ENCODE assay signal across 17 mouse cellular contexts in the genomic region with DNA sequence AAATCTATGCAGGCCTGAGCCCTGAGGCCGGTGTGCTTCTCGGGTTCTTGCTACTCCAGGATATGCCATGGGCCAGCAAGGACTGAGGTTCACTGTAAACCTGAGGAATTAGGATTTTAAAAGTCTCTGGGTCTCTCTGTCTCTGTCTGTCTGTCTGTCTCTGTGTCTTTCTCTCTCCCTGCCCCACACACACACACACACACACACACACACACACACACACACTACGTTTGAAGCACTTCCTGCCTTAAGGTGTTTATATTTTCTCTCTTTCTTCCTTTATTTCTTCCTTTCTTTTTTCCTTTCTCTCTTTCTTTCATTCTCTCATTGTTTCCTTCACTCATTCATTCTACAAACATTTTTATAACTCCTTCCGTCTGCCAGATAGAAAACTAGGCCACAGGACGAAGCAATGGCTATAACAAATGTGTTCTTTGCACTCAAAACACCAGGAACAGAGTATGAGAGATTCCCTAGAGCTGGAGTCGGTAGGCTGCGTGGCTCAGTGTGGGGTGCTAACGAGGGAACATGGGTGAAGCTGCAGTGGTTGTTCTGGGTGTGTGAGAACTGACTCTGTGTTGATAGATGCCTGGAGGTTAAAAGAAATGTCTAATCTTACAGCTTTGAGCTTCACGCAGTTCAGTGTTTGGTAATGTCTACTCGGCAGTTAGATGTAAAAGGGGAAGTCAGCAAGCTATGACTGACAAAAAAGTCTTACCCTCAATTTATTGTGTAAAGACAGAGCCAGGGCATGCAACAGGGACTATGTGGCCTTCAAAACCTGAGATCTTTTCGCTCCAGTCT.
DNase-seq lines count a peak whose midpoint lies in the region; TF ChIP-seq lines count a peak whose summit lies in the region.
"Had no signal": no experiment of that assay in that cellular context is flagged by ENCODE, and none has a peak within 500 bp of the region (broad histone marks: within the 10 kb centered on the region; RNA-seq: fewer than 3 reads in every experiment).

No protein-coding gene starts in this region.

- WGBS in thymus, adult 2 months, result 43% methylated on average over 11 of the region's 11 CpGs
- WGBS in bone marrow, adult 2 months, result 20% methylated on average over 11 of the region's 11 CpGs
- 24% methylated on average over 11 of the region's 11 CpGs for WGBS in macrophage (ENCODE audit: missing documents)
- WGBS in lung, adult 2 months, result 73% methylated on average over 11 of the region's 11 CpGs

- H3K27me3 ChIP-seq in thymus, adult 2 months (ENCODE audit: control insufficient read depth, insufficient read depth, low read length), result no peaks in the 10 kb centered on the region
- H3K27me3 ChIP-seq: hindbrain, embryonic 12.5 days; intestine, embryonic 15.5 days; limb, embryonic 13.5 days; neural tube, embryonic 12.5 days; stomach, embryonic 15.5 days had no signal

- H3K27ac ChIP-seq in thymus, adult 2 months (ENCODE audit: control insufficient read depth, insufficient read depth, low read length), result peak overlapping the region; percentile 65
- peak overlapping the region; percentile 82 for H3K27ac ChIP-seq in bone marrow, adult 2 months (ENCODE audit: control insufficient read depth, insufficient read depth, low read depth, low read length, poor library complexity)
- H3K27ac ChIP-seq in macrophage, result peak overlapping the region; percentile 73
- H3K27ac ChIP-seq: forebrain, embryonic 10.5 days; hindbrain, embryonic 12.5 days; intestine, embryonic 15.5 days; limb, embryonic 13.5 days; midbrain, embryonic 12.5 days; neural tube, embryonic 12.5 days; stomach, embryonic 15.5 days had no signal

- no peak for DNase-seq in thymus, adult 2 months
- no peak for DNase-seq in thymus, postnatal 36 days
- DNase-seq in thymus, postnatal 25 days, result peak; percentile 28
- no peak for DNase-seq in ovary, adult 18-20 months (ENCODE audit: low spot score)
- DNase-seq in lung, adult 2 months, result no peak
- DNase-seq: cerebellum, adult 18-20 months; gastrocnemius, postnatal 25 days; lung, postnatal 14 days had no signal

- no peak for TF ChIP-seq CTCF in thymus, adult 2 months (IDR thresholded peaks at IDR 0.05; ENCODE audit: borderline replicate concordance, control insufficient read depth, extremely low read depth, insufficient read depth, low read length, poor library complexity)
- no peak for TF ChIP-seq CTCF in bone marrow, adult 2 months (IDR thresholded peaks at IDR 0.05; ENCODE audit: control insufficient read depth, insufficient read depth, low read length)
- TF ChIP-seq CTCF in lung, adult 2 months (IDR thresholded peaks at IDR 0.05; ENCODE audit: insufficient read depth, low read length), result no peak

- H3K4me3 ChIP-seq in thymus, adult 2 months (ENCODE audit: control insufficient read depth, insufficient read depth, low read length), result no peak overlapping the region
- H3K4me3 ChIP-seq in bone marrow, adult 2 months (replicated peaks; ENCODE audit: control insufficient read depth, low read depth, low read length), result no peak overlapping the region
- no peak overlapping the region for H3K4me3 ChIP-seq in macrophage (ENCODE audit: inconsistent target)
- no peak overlapping the region for H3K4me3 ChIP-seq in lung, adult 2 months (replicated peaks; ENCODE audit: extremely low read depth, low read depth, low read length)
- H3K4me3 ChIP-seq: forebrain, embryonic 10.5 days; hindbrain, embryonic 12.5 days; intestine, embryonic 15.5 days; limb, embryonic 13.5 days; midbrain, embryonic 12.5 days; neural tube, embryonic 12.5 days; stomach, embryonic 15.5 days had no signal

- no peak for TF ChIP-seq POLR2A in thymus, adult 2 months (IDR thresholded peaks at IDR 0.05; ENCODE audit: control insufficient read depth, extremely low read depth, insufficient read depth, low read length, poor library complexity)
- TF ChIP-seq POLR2A in bone marrow, adult 2 months (IDR thresholded peaks at IDR 0.05; ENCODE audit: borderline replicate concordance, control insufficient read depth, low read depth, low read length), result no peak
- TF ChIP-seq POLR2A in lung, adult 2 months (IDR thresholded peaks at IDR 0.05; ENCODE audit: borderline replicate concordance, extremely low read depth, low read depth, low read length), result no peak

- no peaks in the 10 kb centered on the region for H3K36me3 ChIP-seq in thymus, adult 2 months (ENCODE audit: control insufficient read depth, insufficient read depth, low read length)
- H3K36me3 ChIP-seq in macrophage (ENCODE audit: inconsistent target), result no peaks in the 10 kb centered on the region
- H3K36me3 ChIP-seq: forebrain, embryonic 10.5 days; hindbrain, embryonic 12.5 days; intestine, embryonic 15.5 days; limb, embryonic 13.5 days; midbrain, embryonic 12.5 days; neural tube, embryonic 12.5 days; stomach, embryonic 15.5 days had no signal

- no peaks in the 10 kb centered on the region for H3K79me2 ChIP-seq in macrophage (ENCODE audit: inconsistent target)

- H3K4me1 ChIP-seq in thymus, adult 2 months (replicated peaks; ENCODE audit: control insufficient read depth, insufficient read depth, low read length), result peaks cover 14% of the 10 kb centered on the region
- peaks cover 5% of the 10 kb centered on the region for H3K4me1 ChIP-seq in bone marrow, adult 2 months (ENCODE audit: control insufficient read depth, insufficient read depth, low read length)
- no peaks in the 10 kb centered on the region for H3K4me1 ChIP-seq in lung, adult 2 months (ENCODE audit: control insufficient read depth, insufficient read depth, low read length)
- H3K4me1 ChIP-seq: hindbrain, embryonic 12.5 days; neural tube, embryonic 12.5 days; stomach, embryonic 15.5 days had no signal
